Mouse (Mus musculus) central nervous system, embryonic 14 days (tissue): ENCODE data around the gene Cdyl2. TPM values are rescaled to one million over a fixed set of nuclear protein-coding genes. Genes with fewer than 3 reads are reported as not detected.

Experiments
- polyA plus RNA-seq: library from polyadenylated mRNA; depleted of rRNA; stranded (reverse); fragments of >200 nt; gene quantifications from 2 replicates; pipeline ENCODE4 v1.2.3, GENCODE M21; 2012; rRNA removed

Cdyl2 gene
- 2.0 and 2.7 TPM in 2 replicates for polyA plus RNA-seq

DNA sequence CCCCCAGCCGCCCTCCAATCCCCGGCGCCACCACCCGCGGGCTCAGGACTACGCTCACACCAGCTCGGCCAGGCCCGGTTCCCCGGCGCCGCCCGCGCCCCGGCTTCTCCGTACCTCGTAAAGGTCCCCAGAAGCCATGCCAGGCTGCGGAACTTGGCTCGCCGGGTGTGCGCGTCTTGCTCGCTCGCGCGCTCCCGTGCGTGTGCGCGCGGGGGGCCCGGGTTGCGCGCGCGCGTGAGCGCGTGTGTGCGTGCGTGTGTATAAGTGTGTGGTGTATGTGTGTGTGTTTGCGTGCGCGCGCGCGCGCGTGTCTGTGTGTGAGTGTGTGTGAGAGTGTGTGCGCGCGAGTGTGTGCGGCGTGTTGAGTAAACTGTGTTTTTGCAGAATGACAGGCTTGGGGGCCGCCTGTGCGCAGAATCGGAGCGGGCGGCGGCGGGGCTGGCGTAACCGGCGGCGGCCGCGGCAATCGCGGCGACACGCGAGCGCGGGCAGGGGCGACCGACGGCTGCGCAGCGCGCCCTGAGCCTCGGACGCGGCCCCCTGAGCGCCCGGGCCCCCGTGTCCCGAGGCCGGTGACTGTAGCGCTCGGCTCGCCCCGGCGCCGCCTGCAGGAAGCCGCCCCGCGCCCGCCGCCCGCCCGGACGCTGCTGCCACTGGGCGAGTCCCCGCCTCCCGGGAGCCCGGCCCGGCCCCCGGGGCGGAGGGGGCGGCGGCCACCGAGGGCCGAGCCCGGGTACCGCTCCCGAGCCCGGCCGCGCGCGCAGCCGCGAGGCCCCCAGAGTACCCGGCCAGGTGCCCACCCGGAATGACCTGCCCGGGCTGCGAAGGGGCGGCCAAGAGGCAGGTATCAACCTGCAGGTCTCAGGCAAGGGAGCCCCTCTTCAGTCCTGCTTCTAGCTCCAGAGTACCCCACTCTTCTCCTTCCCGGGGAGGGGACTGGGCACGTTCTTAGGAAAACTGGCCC, at the start of gene Cdyl2:
Gene Cdyl2 (minus strand): TSS at position 308 of the 964 bp plus-strand sequence.

Other genes starting within 250 kb of the Cdyl2 start
- 10.5 and 13.2 TPM in 2 replicates for gene Dynlrb2, start 228.0 kb downstream of the Cdyl2 start, polyA plus RNA-seq
- 20.2 and 23.7 TPM in 2 replicates for gene Cmc2, start 188.5 kb upstream of the Cdyl2 start, polyA plus RNA-seq
- gene Cenpn, start 188.7 kb upstream of the Cdyl2 start, polyA plus RNA-seq = 20.0 and 25.6 TPM in 2 replicates
- 20.0 and 20.2 TPM in 2 replicates for gene Atmin, start 210.4 kb upstream of the Cdyl2 start, polyA plus RNA-seq
- 3.9 and 4.4 TPM in 2 replicates for gene 1700030J22Rik, start 246.0 kb upstream of the Cdyl2 start, polyA plus RNA-seq